Mouse (Mus musculus) gastrocnemius, postnatal 4 days (tissue): ENCODE data around the gene Rnf114. TPM values are rescaled to one million over a fixed set of nuclear protein-coding genes. Genes with fewer than 3 reads are reported as not detected.
A peak's percentile ranks its signal among the peaks of the same experiment; 100 is the strongest.

Source experiments
- DNase-seq, 2 experiments: peaks; one replicate each; pipeline ENCODE4 v3.0.0; 2021 to 2022; ENCODE audit warnings: low spot score in 2 of 2, mixed read lengths in 2 of 2
- total RNA-seq, 2 experiments: library from RNA; stranded (reverse); gene quantifications; 2 replicates each; pipeline ENCODE4 v1.2.3; 2021

Rnf114 gene
- total RNA-seq, 2 experiments from 2014 or later = 22.6 to 23.3 TPM

GRCm38 (mm10) chr2:167471585-167471984 is 20.9 kb upstream of the Rnf114 start:
- DNase-seq = no peak

DNA sequence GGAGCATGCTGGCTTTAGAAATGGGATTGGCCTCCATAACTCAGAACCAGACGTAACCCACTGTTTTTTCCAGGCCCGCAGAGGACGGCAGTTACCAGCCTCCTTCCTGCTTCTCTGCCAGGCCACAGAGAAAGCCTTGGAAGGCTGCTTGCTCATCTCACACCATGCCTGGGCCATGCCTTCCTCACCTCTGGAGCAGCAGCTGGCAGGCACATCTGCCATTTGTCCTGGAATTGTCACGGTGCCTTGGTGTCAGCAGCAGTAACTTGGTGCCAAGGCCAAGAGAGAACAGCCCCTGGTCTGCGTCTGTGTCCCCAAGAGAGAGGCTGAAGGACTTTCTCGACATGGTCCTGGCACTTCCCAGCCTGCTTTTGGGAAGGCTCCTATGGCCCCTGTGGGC is 18.2 kb upstream of the Rnf114 start:
- DNase-seq = no peak

- no peak for DNase-seq
Measured at GRCm38 (mm10) chr2:167475596-167475995, 16.8 kb upstream of the Rnf114 start.

- DNase-seq = peak in 1 of 2 experiments; percentile 61
Measured at GRCm38 (mm10) chr2:167476200-167476688, 16.2 kb upstream of the Rnf114 start.

GRCm38 (mm10) chr2:167476762-167477161 is 15.7 kb upstream of the Rnf114 start:
- DNase-seq = no peak

DNA sequence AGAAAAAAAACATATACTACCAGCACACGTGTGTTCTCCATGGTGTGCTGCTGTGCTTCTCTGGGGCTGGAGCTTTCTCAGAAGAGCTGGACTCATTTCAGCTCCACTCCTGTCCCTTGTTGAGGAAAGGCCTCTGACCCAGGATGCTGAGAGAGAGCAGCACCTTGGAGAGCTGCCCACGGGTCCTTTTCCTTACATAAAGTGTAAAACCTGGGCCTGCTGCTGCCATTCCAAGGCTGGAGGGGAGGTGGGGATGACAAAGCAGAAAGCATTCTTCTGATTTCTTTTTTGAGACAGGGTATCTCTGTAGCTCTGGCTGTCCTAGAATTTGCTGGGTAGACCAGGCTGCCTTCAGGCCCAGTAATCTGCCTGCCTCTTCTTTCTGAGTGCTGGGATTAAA is 14.3 kb upstream of the Rnf114 start:
- DNase-seq = no peak

DNA sequence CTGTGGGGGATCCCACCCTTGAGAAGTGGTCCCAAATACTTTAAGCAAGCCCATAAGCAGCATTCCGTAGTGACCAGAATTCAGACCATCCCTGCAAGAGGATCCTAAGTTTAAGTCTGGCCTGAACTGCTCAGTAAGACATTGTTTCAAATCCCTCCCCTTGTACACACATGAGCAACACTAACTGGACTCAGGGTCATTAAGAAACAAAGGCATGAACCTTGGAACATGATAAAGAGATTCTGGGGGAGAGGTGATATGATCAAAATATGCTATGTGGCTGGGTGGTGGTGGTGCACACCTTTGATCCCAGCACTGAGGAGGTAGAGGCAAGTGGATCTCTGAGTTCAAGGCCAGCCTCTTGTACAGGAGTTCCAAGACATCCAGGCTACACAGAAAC is 12.9 kb upstream of the Rnf114 start:
- no peak for DNase-seq

DNA sequence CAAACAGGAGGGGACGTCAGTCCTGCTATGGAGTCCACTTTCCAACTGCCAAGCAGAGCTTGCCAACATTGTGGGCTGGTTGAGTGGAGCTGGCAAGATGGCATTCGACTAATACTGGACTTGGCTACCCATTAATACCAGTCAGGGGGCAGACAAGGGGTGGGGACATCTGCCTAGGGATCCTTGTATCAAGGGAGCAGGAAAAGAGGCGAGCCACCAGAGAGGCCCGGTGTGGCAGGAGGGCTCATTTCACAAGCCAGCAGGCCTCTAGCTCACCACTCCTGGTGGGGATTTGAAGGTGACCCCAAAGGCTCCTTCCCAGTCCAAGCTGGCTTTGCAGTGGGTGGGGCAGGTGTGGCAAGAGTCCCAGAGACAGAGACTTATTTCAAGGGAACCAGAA is 9.8 kb upstream of the Rnf114 start:
- DNase-seq = no peak

- DNase-seq = no peak
Measured at GRCm38 (mm10) chr2:167483081-167483826, 9.2 kb upstream of the Rnf114 start.

DNA sequence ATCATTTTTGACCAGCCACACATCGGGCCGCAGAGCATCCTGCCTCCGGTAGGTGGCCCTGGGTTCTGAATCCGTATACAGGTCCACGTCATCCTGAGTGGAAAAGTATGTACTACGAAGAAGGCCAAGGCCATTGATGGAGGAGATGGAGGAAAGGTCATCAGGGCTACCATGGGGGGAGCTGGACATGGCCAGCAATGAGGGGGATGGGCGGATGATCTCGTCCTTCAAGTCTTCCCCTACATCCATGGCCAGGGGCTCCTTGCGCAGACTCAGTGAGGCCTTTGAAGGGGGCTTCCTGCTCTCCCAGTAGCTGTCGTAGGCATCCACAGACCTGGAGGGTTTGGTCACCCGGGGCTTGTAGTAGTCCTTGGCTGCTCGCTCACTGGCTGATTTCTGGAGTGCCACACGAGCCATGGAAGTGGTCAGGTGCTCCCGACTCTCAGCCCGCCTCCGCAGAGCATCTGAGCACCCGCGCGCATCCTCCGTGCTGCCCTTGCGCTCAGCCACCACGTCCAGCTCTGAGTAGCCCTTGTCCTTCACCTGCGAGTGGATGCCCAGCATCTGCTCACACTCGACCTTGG is 8.5 kb upstream of the Rnf114 start:
- no peak for DNase-seq

- no peak for DNase-seq
Measured at GRCm38 (mm10) chr2:167484932-167485331, 7.5 kb upstream of the Rnf114 start.

DNA sequence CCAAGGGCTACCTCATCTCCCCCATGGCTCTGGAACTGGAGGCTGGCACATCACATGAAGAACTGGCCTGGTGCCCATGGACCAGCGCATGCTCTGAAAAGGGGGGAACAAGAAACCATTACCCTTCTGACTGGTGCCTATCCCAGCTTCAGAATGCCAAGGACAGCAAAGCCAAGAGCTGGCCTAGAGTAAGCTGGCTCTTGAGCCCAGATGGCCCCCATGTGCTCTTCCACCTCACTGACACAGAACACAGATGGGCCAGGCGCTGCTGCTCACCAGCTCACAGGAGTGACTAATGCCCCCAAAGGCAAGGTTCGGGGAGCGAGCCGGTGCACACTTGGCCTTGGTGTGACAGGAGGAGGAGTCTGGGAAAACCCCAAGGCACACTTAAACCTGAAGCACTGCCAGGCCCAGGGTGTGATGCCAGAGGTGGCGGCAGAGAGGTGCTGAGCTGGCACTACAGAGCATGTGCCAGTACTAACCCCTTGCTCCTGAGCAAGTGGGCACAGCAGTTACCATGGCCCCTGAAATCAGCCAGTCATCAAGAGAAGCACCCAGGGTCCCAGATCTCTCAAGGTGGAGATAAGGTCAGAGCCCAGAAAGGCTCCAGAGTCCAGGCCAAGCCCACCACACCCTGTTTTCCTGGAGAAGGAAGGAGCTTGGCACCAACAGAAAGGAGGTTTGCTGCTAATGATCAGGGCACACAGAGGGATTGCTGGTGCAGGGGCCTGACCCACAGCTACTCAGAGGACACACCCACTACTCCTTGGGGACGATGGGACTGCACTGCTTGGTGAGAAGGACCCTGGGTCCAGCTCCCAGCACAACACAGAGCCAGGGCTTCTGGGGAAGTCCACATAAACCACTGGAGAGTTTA is 6.7 kb upstream of the Rnf114 start:
- DNase-seq = peak in 1 of 2 experiments; percentile 42

- DNase-seq = no peak
Measured at GRCm38 (mm10) chr2:167486573-167486972, 5.9 kb upstream of the Rnf114 start.

- DNase-seq = no peak
Measured at GRCm38 (mm10) chr2:167487551-167487950, 4.9 kb upstream of the Rnf114 start.

DNA sequence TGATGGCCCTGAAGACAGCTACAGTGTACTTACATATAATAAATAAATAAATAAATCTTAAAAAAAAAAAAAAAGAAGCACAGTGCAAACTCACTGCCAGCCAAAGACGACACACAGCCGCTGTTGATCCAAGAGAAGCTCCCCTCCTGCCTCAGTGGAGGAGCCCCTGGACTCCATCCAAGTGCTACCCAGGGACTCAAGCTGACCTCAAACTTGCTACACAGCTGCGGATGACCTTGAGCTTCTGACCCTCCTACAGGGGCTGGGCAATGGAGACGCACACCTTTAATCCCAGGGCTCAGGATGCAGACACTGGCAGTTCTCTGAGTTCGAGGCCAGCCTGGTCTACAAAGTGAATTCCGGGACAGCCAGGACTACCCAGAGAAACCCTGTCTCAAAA is 4.5 kb upstream of the Rnf114 start:
- DNase-seq = no peak

DNA sequence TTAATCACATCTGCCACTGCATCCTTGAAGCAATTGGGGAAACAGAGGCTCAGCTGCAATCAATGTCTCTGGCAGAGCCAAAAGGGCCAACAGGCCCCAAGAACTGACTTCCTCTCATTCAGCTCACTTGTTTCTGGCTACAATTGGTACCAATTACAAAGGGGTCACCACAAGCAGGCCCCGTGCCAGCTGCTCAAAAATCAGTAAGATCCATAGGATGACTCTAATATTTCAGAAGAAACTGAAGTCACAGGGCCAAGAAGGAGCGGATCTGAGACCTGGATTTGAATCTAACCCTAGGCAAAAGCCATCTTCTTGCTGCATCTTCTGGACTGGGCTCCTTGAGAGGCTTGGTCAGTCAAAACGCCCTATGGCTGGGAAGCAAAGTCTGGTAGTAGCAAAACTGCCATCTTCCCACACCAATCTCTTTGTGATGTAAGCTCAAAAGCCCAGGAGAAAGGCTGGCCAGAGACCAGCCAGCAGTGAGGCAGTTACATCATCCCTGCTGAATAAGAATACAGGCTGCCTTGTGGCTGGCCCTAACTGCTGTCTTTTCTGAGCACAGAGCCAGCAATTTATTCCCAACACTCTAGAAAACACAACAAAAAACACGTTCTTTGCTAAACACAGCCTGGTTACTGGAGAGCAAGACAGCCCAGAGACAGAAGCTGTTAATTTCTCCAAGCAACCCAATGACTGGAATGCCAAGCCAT is 1.5 kb upstream of the Rnf114 start:
- no peak for DNase-seq

DNA sequence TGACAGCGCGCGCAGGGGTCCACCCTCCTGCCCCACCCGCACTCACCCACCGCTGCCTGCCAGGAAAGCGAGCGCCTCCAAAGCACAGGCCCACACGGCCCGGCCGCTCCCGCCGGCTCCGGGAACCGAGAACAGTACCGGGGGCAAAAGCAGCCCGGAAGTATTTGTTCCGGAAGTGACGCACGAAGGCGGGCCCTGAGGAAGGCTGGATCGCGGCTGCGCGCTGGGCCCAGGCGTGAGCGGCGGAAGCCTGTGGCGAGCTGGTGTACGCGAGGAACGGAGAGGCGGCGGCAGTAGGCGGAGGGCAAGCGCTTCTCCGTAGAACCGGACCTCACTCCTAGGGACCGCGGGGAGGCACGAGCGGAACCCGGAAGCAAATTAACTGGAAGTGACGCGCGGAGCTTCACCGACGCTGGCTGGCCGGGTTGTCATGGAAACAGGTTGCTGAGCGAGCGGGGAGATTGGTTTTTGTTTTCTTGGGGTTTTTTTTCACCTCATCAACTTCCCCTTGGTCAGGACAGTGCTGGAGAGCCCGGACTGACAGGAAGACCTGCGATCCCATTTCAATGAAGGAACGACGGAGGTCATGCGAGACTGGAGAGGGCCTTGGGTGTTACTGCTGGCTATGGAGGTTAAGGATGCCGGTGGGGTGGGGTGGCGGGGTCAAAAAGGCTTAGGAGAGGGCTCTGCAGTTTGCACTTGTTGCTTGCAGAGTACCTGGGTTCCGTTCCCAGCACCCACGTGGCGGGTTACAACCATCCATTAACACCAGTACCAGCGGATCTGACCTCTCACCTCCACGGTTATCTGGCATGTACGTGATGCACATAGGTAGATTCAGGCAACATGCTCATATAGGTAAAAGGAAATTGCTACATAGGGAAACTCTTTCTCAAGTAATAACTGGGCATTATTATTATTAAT is 530 bp downstream of the Rnf114 start, which contains the start of gene Spata2:
Gene Spata2 (minus strand): TSS at position 175 of the 924 bp plus-strand sequence.
- peak; percentile 78 to 92 for DNase-seq

- no peak for DNase-seq
Measured at GRCm38 (mm10) chr2:167496437-167496836, 4.0 kb downstream of the Rnf114 start.

GRCm38 (mm10) chr2:167497272-167497671 is 4.8 kb downstream of the Rnf114 start:
- no peak for DNase-seq
